Mouse (Mus musculus) lung, adult 10 weeks (tissue): ENCODE measurements around the gene P2rx6. TPM values are rescaled to one million over a fixed set of nuclear protein-coding genes. Genes with fewer than 3 reads are reported as not detected.

Source experiments
- polyA plus RNA-seq: library from polyadenylated mRNA; stranded (reverse); fragments of 350-450 nt; fragmentation: Illumina TruSeq; extraction: RNeasy Lipid Tissue Mini Kit (QIAGEN cat#74804); gene quantifications from one replicate; pipeline ENCODE4 v1.2.3, GENCODE M21; 2014; ENCODE audit warnings: low read depth, low replicate concordance; ENCODE audit not compliant: insufficient read depth

The P2rx6 gene
- polyA plus RNA-seq = 5.4 TPM

GRCm38 (mm10) chr16:17561751-17562208 is at the start of gene P2rx6:
Gene P2rx6, plus strand, starts transcription at chr16:17561885.

GRCm38 (mm10) chr16:17530640-17531288 is 30.9 kb upstream of the P2rx6 start, which contains the start of gene Thap7:
Gene Thap7, minus strand, starts transcription at chr16:17531136.

GRCm38 (mm10) chr16:17561128-17561750 is 446 bp upstream of the P2rx6 start, which contains the start of gene Lrrc74b:
Gene Lrrc74b, minus strand, starts transcription at chr16:17561247.

GRCm38 (mm10) chr16:17583064-17583463 is 21.4 kb downstream of the P2rx6 start, which contains the start of gene Slc7a4:
Gene Slc7a4, minus strand, starts transcription at chr16:17583214.

GRCm38 (mm10) chr16:17619198-17620105 is 57.8 kb downstream of the P2rx6 start, which contains the start of gene Smpd4:
Gene Smpd4, plus strand, starts transcription at chr16:17619354.

Other genes with a start within 250 kb of the P2rx6 start
- gene Serpind1, start 230.5 kb upstream of the P2rx6 start, polyA plus RNA-seq = 1.6 TPM
- gene Snap29, start 155.9 kb upstream of the P2rx6 start, polyA plus RNA-seq = 15.6 TPM
- 34.8 TPM for gene Pi4ka, start 155.6 kb upstream of the P2rx6 start, polyA plus RNA-seq
- gene Crkl, start 109.9 kb upstream of the P2rx6 start, polyA plus RNA-seq = 12.3 TPM
- gene Aifm3, start 72.3 kb upstream of the P2rx6 start, polyA plus RNA-seq = 0.99 TPM
- 42.2 TPM for gene Lztr1, start 53.2 kb upstream of the P2rx6 start, polyA plus RNA-seq
- 28.1 TPM for gene Thap7, start 30.7 kb upstream of the P2rx6 start, polyA plus RNA-seq
- gene Lrrc74b, start 638 bp upstream of the P2rx6 start, polyA plus RNA-seq = 5.4 TPM
- 10.1 TPM for gene Slc7a4, start 21.3 kb downstream of the P2rx6 start, polyA plus RNA-seq
- gene Smpd4, start 57.5 kb downstream of the P2rx6 start, polyA plus RNA-seq = 7.3 TPM
- gene Ccdc74a, start 84.6 kb downstream of the P2rx6 start, polyA plus RNA-seq = 5.2 TPM
- gene Med15, start 171.0 kb downstream of the P2rx6 start, polyA plus RNA-seq = 16.6 TPM
- gene Klhl22, start 197.7 kb downstream of the P2rx6 start, polyA plus RNA-seq = 18.9 TPM
- gene Scarf2, start 235.4 kb downstream of the P2rx6 start, polyA plus RNA-seq = 31.5 TPM